Mouse (Mus musculus) CH12.LX (cell line): ENCODE results near the gene Hist3h2a. TPM values are rescaled to one million over a fixed set of nuclear protein-coding genes. Genes with fewer than 3 reads are reported as not detected.
"Not testable (repeated sequence)": the region's sequence is repeated elsewhere in the genome, so short reads cannot be mapped to it uniquely, and the experiment has no call there.

Source experiments
- DNase-seq: peaks from one replicate; pipeline ENCODE4 v3.0.0-alpha.2; 2013; ENCODE audit errors: extremely low read depth
- H3K27ac ChIP-seq: 2 replicates; pipeline ENCODE4 v1.5.1; 2012; ENCODE audit warnings: low read depth, mild to moderate bottlenecking, control low read depth, moderate library complexity; ENCODE audit not compliant: insufficient read depth
- H3K27me3 ChIP-seq: replicated peaks from 2 replicates; pipeline ENCODE3; 2012; ENCODE audit warnings: inconsistent platforms
- H3K36me3 ChIP-seq, 2 experiments: replicated peaks in 1 of 2; 2 replicates each; pipeline versions ENCODE3 to v1.6.1; 2012; ENCODE audit warnings: inconsistent platforms in 1 of 2, low read length in 1 of 2, mild to moderate bottlenecking in 1 of 2, mixed read lengths in 1 of 2, moderate library complexity in 1 of 2; ENCODE audit not compliant: control insufficient read depth in 1 of 2, insufficient read depth in 1 of 2
- H3K4me1 ChIP-seq, 2 experiments: 2 replicates each; pipeline ENCODE4 v1.6.1; 2012; ENCODE audit warnings: inconsistent platforms in 1 of 2, moderate library complexity in 1 of 2; ENCODE audit not compliant: insufficient read depth in 2 of 2, control insufficient read depth in 1 of 2
- H3K4me2 ChIP-seq: 2 replicates; pipeline ENCODE4 v1.6.1; 2012; ENCODE audit warnings: low read depth, mild to moderate bottlenecking, control low read depth; ENCODE audit not compliant: poor library complexity, insufficient read depth, severe bottlenecking
- H3K4me3 ChIP-seq, 3 experiments: fragments of 150-350 bp in 1 of 3; sonication (generic) in 1 of 3; replicated peaks in 1 of 3; 2 replicates each; pipeline versions ENCODE3 to v1.5.1; 2011 to 2012; ENCODE audit warnings: low read depth in 2 of 3, low read length in 2 of 3, mild to moderate bottlenecking in 2 of 3, moderate library complexity in 2 of 3, control low read depth in 1 of 3, improper control_type of control experiment in 1 of 3, inconsistent platforms in 1 of 3, mixed read lengths in 1 of 3; ENCODE audit not compliant: poor library complexity in 1 of 3
- H3K79me2 ChIP-seq: replicated peaks from 2 replicates; pipeline ENCODE4 v1.6.1; 2012; ENCODE audit warnings: mild to moderate bottlenecking, moderate library complexity; ENCODE audit not compliant: control insufficient read depth, poor library complexity, insufficient read depth, severe bottlenecking; ENCODE audit errors: extremely low read depth
- H3K9ac ChIP-seq: 2 replicates; pipeline ENCODE4 v1.6.1; 2012; ENCODE audit warnings: low read depth, mild to moderate bottlenecking, control low read depth, moderate library complexity; ENCODE audit not compliant: insufficient read depth
- H3K9me3 ChIP-seq: replicated peaks from 2 replicates; pipeline ENCODE3; 2012; ENCODE audit warnings: low read length, inconsistent platforms, mixed read lengths
- CTCF ChIP-seq, 2 experiments: IDR thresholded peaks in 1 of 2; conservative IDR thresholded peaks in 1 of 2; 2 replicates each; pipeline ENCODE4 v1.5.1; 2011 to 2012; ENCODE audit warnings: low read depth in 2 of 2, low read length in 2 of 2, improper control_type of control experiment in 1 of 2, inconsistent platforms in 1 of 2, mild to moderate bottlenecking in 1 of 2, moderate library complexity in 1 of 2
- E2F4 ChIP-seq: IDR thresholded peaks from 2 replicates; pipeline ENCODE4 v1.6.1; 2011; ENCODE audit warnings: low read depth, low read length, improper control_type of control experiment; ENCODE audit not compliant: insufficient replicate concordance
- ELF1 ChIP-seq: IDR thresholded peaks from 2 replicates; pipeline ENCODE4 v1.6.1; 2014; ENCODE audit warnings: low read depth, mild to moderate bottlenecking, inconsistent platforms, low read length, improper control_type of control experiment
- ETS1 ChIP-seq: conservative IDR thresholded peaks from 2 replicates; pipeline ENCODE4 v1.6.1; 2012; ENCODE audit warnings: low read depth, mild to moderate bottlenecking, inconsistent platforms, low read length, improper control_type of control experiment, moderate library complexity
- HCFC1 ChIP-seq: IDR thresholded peaks from 2 replicates; pipeline ENCODE4 v1.6.1; 2012; ENCODE audit warnings: low read depth, mild to moderate bottlenecking, inconsistent platforms, low read length, improper control_type of control experiment
- JUN ChIP-seq: IDR thresholded peaks from 2 replicates; pipeline ENCODE4 v1.6.1; 2011; ENCODE audit warnings: low read depth, mild to moderate bottlenecking, low read length, improper control_type of control experiment, moderate library complexity; ENCODE audit not compliant: insufficient read depth
- KAT2A ChIP-seq: IDR thresholded peaks from 2 replicates; pipeline ENCODE4 v1.6.1; 2012; ENCODE audit warnings: low read length, improper control_type of control experiment, inconsistent platforms; ENCODE audit not compliant: insufficient replicate concordance
- MAX ChIP-seq: IDR thresholded peaks from 2 replicates; pipeline ENCODE4 v1.6.1; 2011; ENCODE audit warnings: low read length, improper control_type of control experiment
- MAZ ChIP-seq: IDR thresholded peaks from 2 replicates; pipeline ENCODE4 v1.6.1; 2012; ENCODE audit warnings: low read depth, mild to moderate bottlenecking, inconsistent platforms, low read length, improper control_type of control experiment, moderate library complexity
- MEF2A ChIP-seq: IDR thresholded peaks from 2 replicates; pipeline ENCODE4 v1.6.1; 2014; ENCODE audit warnings: low read depth, mild to moderate bottlenecking, inconsistent platforms, low read length, improper control_type of control experiment, borderline replicate concordance
- MXI1 ChIP-seq: IDR thresholded peaks from 2 replicates; pipeline ENCODE4 v1.6.1; 2011; ENCODE audit warnings: mild to moderate bottlenecking, low read depth, low read length, improper control_type of control experiment
- NRF1 ChIP-seq: IDR thresholded peaks from 2 replicates; pipeline ENCODE4 v1.6.1; 2014; ENCODE audit warnings: low read depth, mild to moderate bottlenecking, inconsistent platforms, low read length, improper control_type of control experiment, moderate library complexity
- POLR2A ChIP-seq: IDR thresholded peaks from 2 replicates; pipeline ENCODE4 v1.6.1; 2011; ENCODE audit warnings: low read depth, mild to moderate bottlenecking, improper control_type of control experiment, low read length
- RAD21 ChIP-seq: IDR thresholded peaks from 2 replicates; pipeline ENCODE4 v1.6.1; 2011; ENCODE audit warnings: low read depth, mild to moderate bottlenecking, low read length, improper control_type of control experiment, moderate library complexity
- RCOR1 ChIP-seq: conservative IDR thresholded peaks from 2 replicates; pipeline ENCODE4 v1.6.1; 2012; ENCODE audit warnings: low read depth, mild to moderate bottlenecking, inconsistent platforms, low read length, improper control_type of control experiment
- SIN3A ChIP-seq: IDR thresholded peaks from 2 replicates; pipeline ENCODE4 v1.6.1; 2012; ENCODE audit warnings: low read length, improper control_type of control experiment, inconsistent platforms
- SMC3 ChIP-seq: IDR thresholded peaks from 2 replicates; pipeline ENCODE4 v1.6.1; 2011; ENCODE audit warnings: low read depth, low read length, improper control_type of control experiment
- TBP ChIP-seq: conservative IDR thresholded peaks from 2 replicates; pipeline ENCODE4 v1.6.1; 2011; ENCODE audit warnings: low read depth, low read length, improper control_type of control experiment
- USF2 ChIP-seq: conservative IDR thresholded peaks from 2 replicates; pipeline ENCODE4 v1.6.1; 2011; ENCODE audit warnings: low read depth, low read length, improper control_type of control experiment
- ZKSCAN1 ChIP-seq: IDR thresholded peaks from 2 replicates; pipeline ENCODE4 v1.6.1; 2012; ENCODE audit warnings: low read depth, inconsistent platforms, low read length, improper control_type of control experiment, borderline replicate concordance
- dilution Hi-C: fragments of 300-500 bp; cut with MboI; formaldehyde crosslinking; loops from 2 replicates; pipeline ENCODE4 v1.14.3; 2020; ENCODE audit warnings: low sequenced_read_pairs; ENCODE audit not compliant: extremely low pct_unique_long_range_greater_than_20kb, extremely low pct_ligation_motif_present
- in situ Hi-C: fragments of 300-500 bp; cut with MboI; formaldehyde crosslinking; loops from 3 replicates; pipeline ENCODE4 v1.14.3; 2019; ENCODE audit warnings: low sequenced_read_pairs, low pct_ligation_motif_present, low pct_unique_long_range_greater_than_20kb, mixed read lengths
- polyA plus RNA-seq: library from polyadenylated mRNA; unstranded; fragments of >175 nt; gene quantifications from 2 replicates; pipeline ENCODE4 v1.2.1, GENCODE M21; 2012; ENCODE audit warnings: low read depth; ENCODE audit not compliant: insufficient read length
- total RNA-seq, 2 experiments: library from RNA; depleted of rRNA; stranded (reverse); fragments of 300-350 nt in 1 of 2; fragments of >200 nt in 1 of 2; gene quantifications; 2 replicates each; pipeline ENCODE4 v1.2.3; 2012 to 2014

The Hist3h2a gene
- total and polyA plus RNA-seq, 3 experiments, result 1.2 to 97.2 (median 6.1) TPM

- TF ChIP-seq SMC3 (no peak), MAZ (no peak), MEF2A (peak; percentile 63; the same call in 1 of the 2 replicates), KAT2A (no peak), MAX (no peak), SIN3A (no peak; the same call in 1 of the 2 replicates), RCOR1 (no peak; the same call in 1 of the 2 replicates), MXI1 (no peak; the same call in none of the 2 replicates), RAD21 (no peak; the same call in 1 of the 2 replicates), CTCF (conservative IDR thresholded peaks at IDR 0.05 in 1 of 2, IDR thresholded peaks at IDR 0.05 in 1 of 2; ENCODE audit: low read depth in 2 of 2, low read length in 2 of 2) (no peak), E2F4 (no peak), NRF1 (no peak), JUN (no peak), ETS1 (peak; percentile 55; the same call in 1 of the 2 replicates), USF2 (no peak), HCFC1 (no peak), TBP (no peak), POLR2A (peak; percentile 40; the same call in 1 of the 2 replicates), ZKSCAN1 (no peak)
- TF ChIP-seq, all 38 proteins: peak for 10
These were observed 925 bp upstream of the Hist3h2a start (continued) for GRCm38 (mm10) chr11:58953351-58954169.

DNA sequence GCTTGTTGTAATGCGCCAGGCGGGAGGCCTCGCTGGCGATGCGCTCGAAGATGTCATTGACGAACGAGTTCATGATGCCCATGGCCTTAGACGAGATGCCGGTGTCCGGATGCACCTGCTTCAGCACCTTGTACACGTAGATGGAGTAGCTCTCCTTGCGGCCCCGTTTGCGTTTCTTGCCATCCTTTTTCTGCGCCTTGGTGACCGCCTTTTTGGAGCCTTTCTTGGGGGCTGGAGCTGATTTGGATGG, 390 bp upstream of the Hist3h2a start:
- peak overlapping the region; percentile 58 for H3K4me2 ChIP-seq

More for the DNA sequence above, 390 bp upstream of the Hist3h2a start:
- DNase-seq, in situ Hi-C loops, H3K9me3 ChIP-seq, H3K79me2 ChIP-seq, dilution Hi-C loops: not testable (repeated sequence)
- Histone ChIP-seq H3K4me1 (peaks cover 10 to 41% of the 10 kb centered on the region in 2 experiments), H3K4me3 (peak overlapping the region; percentile 24 to 72 (median 60)), H3K27me3 (peaks cover 31% of the 10 kb centered on the region), H3K9ac (peak overlapping the region; percentile 51), H3K36me3 (peaks cover 2 to 14% of the 10 kb centered on the region in 2 experiments), H3K27ac (peak overlapping the region; percentile 62)
- TF ChIP-seq E2F4 (peak; percentile 4; the same call in 1 of the 2 replicates), ELF1 (0 out of 2 replicates have a peak, but pooled peaks have one; percentile 56)
